Mouse (Mus musculus): Measurements from ENCODE around the gene Wnt3a. TPM values are rescaled to one million over a fixed set of nuclear protein-coding genes. Genes with fewer than 3 reads are reported as not detected.

Gene Wnt3a
- polyA plus RNA-seq, 1 experiment from 2014 or later = 0.48 TPM

DNA sequence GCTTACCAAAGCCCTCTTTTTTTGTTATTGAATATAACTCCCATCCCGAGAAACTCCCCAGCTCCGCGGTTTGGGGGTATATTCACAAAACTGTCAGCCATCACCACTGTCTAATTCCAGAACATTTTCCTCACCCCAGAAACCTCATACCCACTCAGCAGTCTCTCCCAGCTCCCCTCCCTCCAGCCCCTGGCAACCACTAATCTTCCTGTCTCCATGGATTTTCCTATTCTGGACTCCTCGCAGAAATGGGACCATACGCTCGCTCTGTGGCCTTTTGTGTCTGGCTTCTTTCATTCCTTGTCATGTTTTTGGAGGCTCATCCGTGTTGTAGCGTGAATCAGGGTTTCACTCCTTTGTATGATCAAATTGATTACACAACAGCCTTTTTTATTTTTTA is 19.4 kb upstream of the Wnt3a start:
- no peaks in the 10 kb centered on the region for H3K9me3 ChIP-seq (ENCODE audit: control insufficient read depth, low read length)
- H3K27me3 ChIP-seq (ENCODE audit: control insufficient read depth, insufficient read depth, low read depth, low read length) = peaks cover 48% of the 10 kb centered on the region
- no peak overlapping the region for H3K9ac ChIP-seq (ENCODE audit: low read length)
- no peak overlapping the region for H3K27ac ChIP-seq (ENCODE audit: low read length)
- H3K4me1 ChIP-seq (replicated peaks; ENCODE audit: control insufficient read depth, insufficient read depth, low read length) = peaks cover 29% of the 10 kb centered on the region
- no peak for ATAC-seq (ENCODE audit: low read depth)
- H3K4me3 ChIP-seq (ENCODE audit: low read length) = no peak overlapping the region
- H3K4me2 ChIP-seq (ENCODE audit: low read depth, low read length) = no peak overlapping the region
- H3K36me3 ChIP-seq (ENCODE audit: control insufficient read depth, insufficient read depth, low read length) = no peaks in the 10 kb centered on the region
- 66% methylated on average over 8 of the region's 8 CpGs for WGBS

- peaks cover 54% of the 10 kb centered on the region for H3K27me3 ChIP-seq (ENCODE audit: control insufficient read depth, insufficient read depth, low read depth, low read length)
- H3K36me3 ChIP-seq (ENCODE audit: control insufficient read depth, insufficient read depth, low read length) = no peaks in the 10 kb centered on the region
- no peak overlapping the region for H3K4me3 ChIP-seq (ENCODE audit: low read length)
- H3K4me2 ChIP-seq (ENCODE audit: low read depth, low read length) = peak overlapping the region; percentile 24
- peaks cover 28% of the 10 kb centered on the region for H3K4me1 ChIP-seq (replicated peaks; ENCODE audit: control insufficient read depth, insufficient read depth, low read length)
- peak overlapping the region; percentile 43 for H3K9ac ChIP-seq (ENCODE audit: low read length)
- H3K27ac ChIP-seq (ENCODE audit: low read length) = peak overlapping the region; percentile 72
- ATAC-seq (ENCODE audit: low read depth) = peak; percentile 67
- WGBS = 11% methylated on average over 12 of the region's 12 CpGs
- no peaks in the 10 kb centered on the region for H3K9me3 ChIP-seq (ENCODE audit: control insufficient read depth, low read length)
Measured at GRCm38 (mm10) chr11:59309106-59309805, 18.7 kb upstream of the Wnt3a start.

DNA sequence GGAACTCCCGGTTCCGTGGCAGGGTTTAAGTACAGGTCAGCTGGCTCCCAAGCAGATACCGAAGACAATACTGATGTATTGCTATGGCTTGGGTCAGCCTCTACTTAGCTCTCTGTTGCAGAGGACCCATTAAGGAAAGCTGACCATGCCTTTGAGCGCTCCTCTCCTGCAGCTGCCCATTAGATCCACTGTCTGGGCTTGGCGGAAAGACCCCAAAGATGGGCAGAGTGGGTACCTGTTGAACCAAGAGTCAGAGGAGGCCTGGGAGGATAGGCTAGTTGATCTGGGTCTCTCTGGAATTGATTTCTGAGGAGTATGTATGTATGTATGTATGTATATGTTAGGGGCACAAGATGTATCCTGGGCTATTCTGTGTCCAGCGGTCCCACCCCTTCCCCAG is 18.1 kb upstream of the Wnt3a start:
- no peaks in the 10 kb centered on the region for H3K9me3 ChIP-seq (ENCODE audit: control insufficient read depth, low read length)
- H3K36me3 ChIP-seq (ENCODE audit: control insufficient read depth, insufficient read depth, low read length) = no peaks in the 10 kb centered on the region
- no peak overlapping the region for H3K4me3 ChIP-seq (ENCODE audit: low read length)
- ATAC-seq (ENCODE audit: low read depth) = no peak
- peaks cover 22% of the 10 kb centered on the region for H3K4me1 ChIP-seq (replicated peaks; ENCODE audit: control insufficient read depth, insufficient read depth, low read length)
- H3K27ac ChIP-seq (ENCODE audit: low read length) = peak overlapping the region; percentile 23; the same call in 1 of the 2 replicates
- H3K4me2 ChIP-seq (ENCODE audit: low read depth, low read length) = peak overlapping the region; percentile 37
- peak overlapping the region; percentile 13; the same call in 1 of the 2 replicates for H3K9ac ChIP-seq (ENCODE audit: low read length)
- peaks cover 59% of the 10 kb centered on the region for H3K27me3 ChIP-seq (ENCODE audit: control insufficient read depth, insufficient read depth, low read depth, low read length)
- WGBS = 38% methylated on average over 6 of the region's 6 CpGs

DNA sequence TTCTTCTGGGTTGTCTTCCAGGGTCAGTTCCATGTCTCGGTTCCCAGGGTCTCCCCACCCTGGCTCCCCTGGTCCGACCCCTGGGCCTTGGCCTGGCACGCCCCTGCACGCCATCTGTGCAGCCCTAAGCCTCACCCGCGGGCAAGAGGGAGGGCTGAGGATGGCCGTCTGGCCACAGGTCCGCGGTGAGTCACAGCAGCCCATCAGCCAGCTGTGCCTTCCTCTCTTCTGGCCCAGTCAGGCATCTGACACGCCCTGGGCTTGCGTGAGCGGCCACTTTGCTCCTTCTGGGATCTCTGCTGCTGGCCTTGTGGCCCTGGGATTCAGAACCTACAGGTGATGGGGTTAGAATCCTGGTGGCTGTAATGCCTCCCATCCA is 17.6 kb upstream of the Wnt3a start:
- no peaks in the 10 kb centered on the region for H3K36me3 ChIP-seq (ENCODE audit: control insufficient read depth, insufficient read depth, low read length)
- H3K9ac ChIP-seq (ENCODE audit: low read length) = peak overlapping the region; percentile 33; the same call in 1 of the 2 replicates
- H3K4me1 ChIP-seq (replicated peaks; ENCODE audit: control insufficient read depth, insufficient read depth, low read length) = peaks cover 18% of the 10 kb centered on the region
- H3K27ac ChIP-seq (ENCODE audit: low read length) = no peak overlapping the region
- no peaks in the 10 kb centered on the region for H3K9me3 ChIP-seq (ENCODE audit: control insufficient read depth, low read length)
- 27% methylated on average over 12 of the region's 12 CpGs for WGBS
- H3K4me2 ChIP-seq (ENCODE audit: low read depth, low read length) = peak overlapping the region; percentile 37
- peaks cover 59% of the 10 kb centered on the region for H3K27me3 ChIP-seq (ENCODE audit: control insufficient read depth, insufficient read depth, low read depth, low read length)
- H3K4me3 ChIP-seq (ENCODE audit: low read length) = peak overlapping the region; percentile 16; the same call in 1 of the 2 replicates
- ATAC-seq (ENCODE audit: low read depth) = no peak

DNA sequence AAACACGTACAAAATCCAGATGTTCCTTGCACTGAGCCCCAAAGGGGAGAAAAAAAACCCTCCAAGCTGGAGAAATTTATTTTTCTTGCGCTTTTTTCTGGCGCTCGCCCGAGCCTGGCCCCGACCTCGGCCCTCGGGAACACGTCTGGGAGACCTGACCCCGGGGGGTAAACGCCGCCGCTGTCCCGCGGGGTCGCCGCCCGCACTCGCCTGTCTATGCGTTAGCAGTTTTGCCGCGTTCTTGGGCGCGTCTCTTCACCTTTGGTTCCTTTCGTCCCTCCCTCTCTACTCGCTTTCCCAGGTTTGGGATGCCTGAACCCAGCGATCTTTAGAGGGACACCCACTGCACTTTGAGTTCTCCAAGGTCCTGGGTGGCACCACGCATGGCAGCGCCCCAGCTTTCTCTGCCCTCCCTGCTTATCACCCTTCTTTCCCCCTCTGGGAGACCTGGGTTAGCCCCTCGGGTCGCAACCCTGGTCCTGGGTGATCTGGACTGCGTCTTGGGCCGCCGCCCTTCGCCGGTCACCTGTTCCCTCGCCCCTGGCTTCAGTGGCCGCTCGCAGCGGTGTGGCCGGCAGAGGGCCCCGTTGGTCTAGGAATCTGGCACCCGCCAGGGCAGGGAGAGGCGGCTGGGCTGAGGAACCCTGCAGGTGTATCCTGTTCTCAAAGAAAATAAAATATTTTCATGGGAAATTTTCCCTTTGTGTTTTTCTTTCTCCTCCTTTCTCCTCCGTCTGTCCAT is 17.0 kb upstream of the Wnt3a start:
- peaks cover 59% of the 10 kb centered on the region for H3K27me3 ChIP-seq (ENCODE audit: control insufficient read depth, insufficient read depth, low read depth, low read length)
- peak; percentile 53; the same call in 1 of the 2 replicates for ATAC-seq (ENCODE audit: low read depth)
- peak overlapping the region; percentile 75 for H3K9ac ChIP-seq (ENCODE audit: low read length)
- H3K4me3 ChIP-seq (ENCODE audit: low read length) = peak overlapping the region; percentile 68
- WGBS = under 1% methylated on average over 45 of the region's 45 CpGs
- H3K27ac ChIP-seq (ENCODE audit: low read length) = no peak overlapping the region
- H3K4me2 ChIP-seq (ENCODE audit: low read depth, low read length) = peak overlapping the region; percentile 96
- no peaks in the 10 kb centered on the region for H3K36me3 ChIP-seq (ENCODE audit: control insufficient read depth, insufficient read depth, low read length)
- H3K4me1 ChIP-seq (replicated peaks; ENCODE audit: control insufficient read depth, insufficient read depth, low read length) = peaks cover 17% of the 10 kb centered on the region
- no peaks in the 10 kb centered on the region for H3K9me3 ChIP-seq (ENCODE audit: control insufficient read depth, low read length)

GRCm38 (mm10) chr11:59306461-59307421 is 16.2 kb upstream of the Wnt3a start, which contains the start of gene Wnt9a:
Gene Wnt9a (plus strand): TSS chr11:59306928.
- H3K27me3 ChIP-seq (ENCODE audit: control insufficient read depth, insufficient read depth, low read depth, low read length) = peaks cover 61% of the 10 kb centered on the region
- no peak within 1 kb of the TSS for H3K27ac ChIP-seq (ENCODE audit: low read length)
- under 1% methylated on average over 89 of the region's 128 CpGs for WGBS

GRCm38 (mm10) chr11:59305821-59306215 is 15.3 kb upstream of the Wnt3a start:
- 11% methylated on average over 10 of the region's 10 CpGs for WGBS
- H3K4me2 ChIP-seq (ENCODE audit: low read depth, low read length) = peak overlapping the region; percentile 96; the same call in 1 of the 2 replicates
- peak overlapping the region; percentile 68 for H3K4me3 ChIP-seq (ENCODE audit: low read length)
- H3K36me3 ChIP-seq (ENCODE audit: control insufficient read depth, insufficient read depth, low read length) = no peaks in the 10 kb centered on the region
- peaks cover 17% of the 10 kb centered on the region for H3K4me1 ChIP-seq (replicated peaks; ENCODE audit: control insufficient read depth, insufficient read depth, low read length)
- no peak for ATAC-seq (ENCODE audit: low read depth)
- no peaks in the 10 kb centered on the region for H3K9me3 ChIP-seq (ENCODE audit: control insufficient read depth, low read length)
- H3K27ac ChIP-seq (ENCODE audit: low read length) = no peak overlapping the region
- peak overlapping the region; percentile 63 for H3K9ac ChIP-seq (ENCODE audit: low read length)
- peaks cover 59% of the 10 kb centered on the region for H3K27me3 ChIP-seq (ENCODE audit: control insufficient read depth, insufficient read depth, low read depth, low read length)

More at GRCm38 (mm10) chr11:59306461-59307421, 16.2 kb upstream of the Wnt3a start, which contains the start of gene Wnt9a:
- ATAC-seq (ENCODE audit: low read depth) = peak; percentile 85
- Histone ChIP-seq H3K9ac (ENCODE audit: low read length) (peak within 1 kb of the TSS; percentile 75), H3K4me1 (replicated peaks; ENCODE audit: control insufficient read depth, insufficient read depth, low read length) (peaks cover 17% of the 10 kb centered on the region), H3K9me3 (ENCODE audit: control insufficient read depth, low read length) (no peaks in the 10 kb centered on the region), H3K4me2 (ENCODE audit: low read depth, low read length) (peak within 1 kb of the TSS; percentile 96), H3K4me3 (ENCODE audit: low read length) (peak within 1 kb of the TSS; percentile 68), H3K36me3 (ENCODE audit: control insufficient read depth, insufficient read depth, low read length) (no peaks in the 10 kb centered on the region)

GRCm38 (mm10) chr11:59305008-59305820 is 14.7 kb upstream of the Wnt3a start:
- Histone ChIP-seq H3K4me3 (ENCODE audit: low read length) (no peak overlapping the region), H3K4me1 (replicated peaks; ENCODE audit: control insufficient read depth, insufficient read depth, low read length) (peaks cover 17% of the 10 kb centered on the region), H3K27ac (ENCODE audit: low read length) (no peak overlapping the region), H3K27me3 (ENCODE audit: control insufficient read depth, insufficient read depth, low read depth, low read length) (peaks cover 59% of the 10 kb centered on the region), H3K36me3 (ENCODE audit: control insufficient read depth, insufficient read depth, low read length) (no peaks in the 10 kb centered on the region), H3K9me3 (ENCODE audit: control insufficient read depth, low read length) (no peaks in the 10 kb centered on the region), H3K4me2 (ENCODE audit: low read depth, low read length) (no peak overlapping the region), H3K9ac (ENCODE audit: low read length) (no peak overlapping the region)
- WGBS = 25% methylated on average over 22 of the region's 22 CpGs
- no peak for ATAC-seq (ENCODE audit: low read depth)
